In genomic region chr11:63070081-63070480, GRCm38 (mm10) we compare ENCODE assay signal across 44 mouse cellular contexts. TPM values are rescaled to one million over a fixed set of nuclear protein-coding genes. Genes with fewer than 3 reads are reported as not detected.
"Had no signal": no experiment of that assay in that cellular context is flagged by ENCODE, and none has a peak within 500 bp of the region (broad histone marks: within the 10 kb centered on the region; RNA-seq: fewer than 3 reads in every experiment).

No protein-coding gene starts in this region.

- H3K27me3 ChIP-seq: limb, embryonic 12.5 days; limb, embryonic 13.5 days; limb, embryonic 15.5 days; liver, embryonic 13.5 days; lung, embryonic 15.5 days; midbrain, embryonic 12.5 days; midbrain, embryonic 13.5 days; midbrain, embryonic 15.5 days; neural tube, embryonic 12.5 days had no signal

- H3K36me3 ChIP-seq: limb, embryonic 10.5 days; limb, embryonic 12.5 days; limb, embryonic 13.5 days; limb, embryonic 15.5 days; liver, embryonic 12.5 days; liver, embryonic 13.5 days; liver, embryonic 15.5 days; lung, embryonic 15.5 days; midbrain, embryonic 10.5 days; midbrain, embryonic 12.5 days; midbrain, embryonic 13.5 days; midbrain, embryonic 15.5 days; neural tube, embryonic 12.5 days had no signal

- H3K27ac ChIP-seq: limb, embryonic 10.5 days; limb, embryonic 12.5 days; limb, embryonic 13.5 days; limb, embryonic 15.5 days; liver, embryonic 12.5 days; liver, embryonic 13.5 days; liver, embryonic 14.5 days; liver, embryonic 15.5 days; lung, embryonic 15.5 days; macrophage; midbrain, embryonic 10.5 days; midbrain, embryonic 12.5 days; midbrain, embryonic 13.5 days; midbrain, embryonic 15.5 days; neural tube, embryonic 12.5 days had no signal

- H3K9me3 ChIP-seq: limb, embryonic 10.5 days; limb, embryonic 12.5 days; limb, embryonic 13.5 days; limb, embryonic 15.5 days; liver, embryonic 12.5 days; liver, embryonic 13.5 days; liver, embryonic 15.5 days; lung, embryonic 15.5 days; midbrain, embryonic 10.5 days; midbrain, embryonic 12.5 days; midbrain, embryonic 13.5 days; midbrain, embryonic 15.5 days; neural tube, embryonic 12.5 days had no signal

- H3K4me1 ChIP-seq: limb, embryonic 10.5 days; limb, embryonic 12.5 days; limb, embryonic 13.5 days; limb, embryonic 15.5 days; liver, embryonic 12.5 days; liver, embryonic 13.5 days; liver, embryonic 15.5 days; lung, embryonic 15.5 days; megakaryocyte, embryonic 14.5 days; midbrain, embryonic 10.5 days; midbrain, embryonic 12.5 days; midbrain, embryonic 13.5 days; midbrain, embryonic 15.5 days; neural tube, embryonic 12.5 days had no signal

- DNase-seq: left cerebral cortex, postnatal 4 days; liver; liver, embryonic 13.5 days; liver, postnatal 0 days; lung, adult 18-20 months; lung, adult 2 months; lung, embryonic 14.5 days; lung, postnatal 10 days; lung, postnatal 14 days; lung, postnatal 36 days; lung, postnatal 4 days; midbrain, embryonic 14.5 days had no signal

- H3K4me3 ChIP-seq: limb, embryonic 10.5 days; limb, embryonic 12.5 days; limb, embryonic 13.5 days; limb, embryonic 15.5 days; liver, embryonic 12.5 days; liver, embryonic 13.5 days; liver, embryonic 15.5 days; lung, embryonic 15.5 days; megakaryocyte, embryonic 14.5 days; midbrain, embryonic 10.5 days; midbrain, embryonic 12.5 days; midbrain, embryonic 13.5 days; midbrain, embryonic 15.5 days; myocyte; neural tube, embryonic 12.5 days had no signal

RNA-seq across cellular contexts. Expression of gene Tekt3, which starts 8.6 kb away (rescaled TPM):
- total RNA-seq: left cerebral cortex, postnatal 10 days; left cerebral cortex, postnatal 14 days; left cerebral cortex, postnatal 25 days; left cerebral cortex, postnatal 36 days; liver, adult 2 months; megakaryocyte progenitor cell, adult 5-6 weeks; megakaryocyte, adult 5-6 weeks; megakaryocyte-erythroid progenitor cell, adult 5-6 weeks; midbrain, postnatal 0 days; monocyte, adult 5-6 weeks had no signal
- polyA plus RNA-seq: limb, embryonic 10.5 days; limb, embryonic 11.5 days; limb, embryonic 12.5 days; liver, adult 2 months; liver, embryonic 11.5 days; liver, embryonic 12.5 days; liver, embryonic 13.5 days; liver, embryonic 14.5 days; liver, embryonic 15.5 days; liver, embryonic 16.5 days; liver, postnatal 0 days; lung, embryonic 14.5 days; macrophage; midbrain, embryonic 10.5 days; midbrain, embryonic 11.5 days; midbrain, embryonic 12.5 days; midbrain, embryonic 13.5 days; midbrain, embryonic 14.5 days; midbrain, embryonic 15.5 days; midbrain, embryonic 16.5 days; myocyte; neural tube, embryonic 11.5 days; neural tube, embryonic 12.5 days had no signal

RNA-seq across cellular contexts. Expression of gene Pmp22, which starts 58.7 kb away (rescaled TPM):
- total RNA-seq: megakaryocyte progenitor cell, adult 5-6 weeks; megakaryocyte-erythroid progenitor cell, adult 5-6 weeks; monocyte, adult 5-6 weeks had no signal
